Mouse (Mus musculus) intestine, postnatal 0 days (tissue): ENCODE measurements at regions not wholly inside any gene's neighbourhood (a gene's known extent, or its start where the extent isn't known, plus 50 kb on each side); places are given as distances from the start of the nearest gene placed in this dataset.

Experiments
- ATAC-seq: fragments of 200-750 bp; cut with Nextera tagmentation; 2 replicates; pipeline ENCODE4 v1.8.0; 2017; ENCODE audit warnings: mild to moderate bottlenecking, moderate TSS enrichment, moderate library complexity
- H3K27ac ChIP-seq: fragments of 300-500 bp; sonication (generic); 2 replicates; pipeline ENCODE4 v1.5.1; 2014; ENCODE audit warnings: mild to moderate bottlenecking, low read depth, low read length, moderate library complexity
- H3K27me3 ChIP-seq: fragments of 300-500 bp; sonication (generic); replicated peaks from 2 replicates; pipeline ENCODE4 v1.6.1; 2014; ENCODE audit warnings: low read length, mixed read lengths; ENCODE audit not compliant: control insufficient read depth, insufficient read depth
- H3K36me3 ChIP-seq: fragments of 300-500 bp; sonication (generic); 2 replicates; pipeline ENCODE4 v1.6.1; 2014; ENCODE audit warnings: mild to moderate bottlenecking, moderate library complexity; ENCODE audit not compliant: control insufficient read depth, insufficient read depth
- H3K4me1 ChIP-seq: fragments of 300-500 bp; sonication (generic); replicated peaks from 2 replicates; pipeline ENCODE4 v1.6.1; 2014; ENCODE audit warnings: antibody characterized with exemption, low read length, mixed read lengths; ENCODE audit not compliant: control insufficient read depth, insufficient read depth
- H3K4me2 ChIP-seq: fragments of 300-500 bp; sonication (generic); replicated peaks from 2 replicates; pipeline ENCODE4 v1.6.1; 2014; ENCODE audit warnings: low read depth, mild to moderate bottlenecking, moderate library complexity
- H3K4me3 ChIP-seq: fragments of 300-500 bp; sonication (generic); 2 replicates; pipeline ENCODE4 v1.5.1; 2014; ENCODE audit warnings: low read depth, low read length
- H3K9ac ChIP-seq: fragments of 300-500 bp; sonication (generic); 2 replicates; pipeline ENCODE4 v1.6.1; 2014; ENCODE audit warnings: mild to moderate bottlenecking, low read depth, low read length
- H3K9me3 ChIP-seq: fragments of 300-500 bp; sonication (generic); 2 replicates; pipeline ENCODE4 v1.6.1; 2016; ENCODE audit warnings: mixed run types; ENCODE audit not compliant: control insufficient read depth
- CTCF ChIP-seq: sonication (generic); IDR thresholded peaks from 2 replicates; pipeline ENCODE4 v1.5.1; 2016; ENCODE audit warnings: low read depth, mild to moderate bottlenecking, control low read depth, antibody characterized with exemption, moderate library complexity
- WGBS: fragments of 180-500 bp; shearing (Covaris S2); extraction: QIAGEN DNeasy Blood & Tissue Kit; methylation state at CpG from one replicate; pipeline ENCODE4 v1.1.7; 2014; 5-methylcytosine and 5-hydroxymethylcytosine counted together

DNA sequence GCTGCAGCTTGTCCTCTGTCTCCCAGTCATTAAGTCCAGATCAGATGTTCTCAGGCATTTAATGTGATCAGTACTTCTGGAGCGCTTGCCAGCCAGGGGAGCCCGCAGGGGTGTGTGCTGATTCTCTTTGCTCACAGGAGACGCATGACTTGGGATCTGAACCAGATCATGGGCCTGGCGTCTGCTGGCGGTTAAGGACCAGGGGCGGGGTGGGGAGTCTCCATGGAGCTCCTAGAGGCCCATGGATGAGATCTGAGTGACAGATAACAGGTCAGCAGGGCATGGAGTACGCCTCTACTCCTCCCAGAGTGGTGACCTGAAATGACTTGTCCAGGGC lies 136.7 kb upstream of the Hdac4 start:
- no peak for ATAC-seq
- no peak overlapping the region for H3K4me2 ChIP-seq
- H3K4me1 ChIP-seq, result no peaks in the 10 kb centered on the region
- no peaks in the 10 kb centered on the region for H3K36me3 ChIP-seq
- H3K27ac ChIP-seq, result no peak overlapping the region
- no peak for TF ChIP-seq CTCF
- 68% methylated on average over 7 of the region's 7 CpGs for WGBS
- no peak overlapping the region for H3K9ac ChIP-seq
- H3K9me3 ChIP-seq, result peaks cover 3% of the 10 kb centered on the region; the same call in 1 of the 2 replicates
- no peaks in the 10 kb centered on the region for H3K27me3 ChIP-seq
- no peak overlapping the region for H3K4me3 ChIP-seq

DNA sequence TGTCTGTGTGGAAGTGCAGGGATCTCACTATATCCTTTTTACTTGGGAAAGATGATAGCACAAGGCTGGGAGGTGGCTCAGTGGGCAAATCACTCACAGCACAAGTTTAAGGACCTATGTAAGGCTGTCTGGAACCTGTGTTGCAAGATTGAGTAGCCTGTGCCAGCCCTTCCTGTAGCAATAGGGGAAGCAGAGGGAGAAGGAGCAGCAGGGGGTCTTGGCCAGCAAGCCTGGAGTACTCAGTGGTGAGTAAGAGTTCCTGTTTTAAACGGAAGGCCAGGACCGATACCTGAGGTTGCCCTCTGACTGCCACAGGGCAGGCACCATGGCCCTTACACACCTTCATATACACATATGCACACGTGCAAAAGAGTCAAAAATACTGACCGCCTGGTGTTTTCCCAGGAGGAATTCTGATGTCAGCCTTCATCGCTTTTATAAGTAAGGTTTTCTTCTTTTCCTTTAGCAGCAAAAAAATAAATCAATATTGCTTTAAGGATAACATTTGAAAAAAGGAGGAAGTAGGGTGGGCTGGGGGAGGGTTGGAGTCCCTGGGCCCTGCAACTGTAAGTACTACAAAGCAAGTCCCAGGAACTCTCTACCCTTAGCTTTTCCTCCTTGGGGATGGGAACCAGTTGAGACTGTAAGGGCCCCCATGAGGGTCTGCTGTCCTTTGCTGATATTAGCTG lies 136.2 kb upstream of the Hdac4 start:
- no peak overlapping the region for H3K9ac ChIP-seq
- peaks cover 3% of the 10 kb centered on the region; the same call in 1 of the 2 replicates for H3K9me3 ChIP-seq
- no peak overlapping the region for H3K27ac ChIP-seq
- H3K4me3 ChIP-seq, result no peak overlapping the region
- H3K4me2 ChIP-seq, result no peak overlapping the region
- no peak for TF ChIP-seq CTCF
- H3K36me3 ChIP-seq, result no peaks in the 10 kb centered on the region
- no peak for ATAC-seq
- no peaks in the 10 kb centered on the region for H3K4me1 ChIP-seq
- WGBS, result 84% methylated on average over 5 of the region's 5 CpGs
- H3K27me3 ChIP-seq, result no peaks in the 10 kb centered on the region

DNA sequence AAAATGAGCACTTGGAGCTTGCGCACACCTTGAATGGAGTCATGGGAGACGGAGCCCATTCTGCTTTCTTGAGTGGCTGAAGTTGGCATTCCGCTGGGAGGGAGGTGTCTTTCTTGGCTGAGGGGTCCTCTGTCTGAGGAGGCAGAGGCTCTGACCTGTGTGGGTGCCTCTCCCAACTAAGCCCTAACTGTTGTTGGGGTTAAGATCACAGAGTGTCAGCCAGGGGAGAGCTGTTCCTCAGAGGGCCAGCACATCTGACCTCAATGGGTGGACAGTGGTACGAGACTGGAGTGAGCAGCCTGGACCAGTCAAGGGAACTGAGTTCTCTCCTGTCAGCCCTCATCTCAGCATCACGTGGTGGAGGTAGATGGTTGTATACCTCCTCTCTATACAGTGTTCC lies 134.7 kb upstream of the Hdac4 start:
- Histone ChIP-seq H3K9ac (no peak overlapping the region), H3K36me3 (no peaks in the 10 kb centered on the region), H3K27ac (no peak overlapping the region), H3K4me2 (no peak overlapping the region), H3K4me3 (no peak overlapping the region), H3K27me3 (no peaks in the 10 kb centered on the region), H3K9me3 (peaks cover 3% of the 10 kb centered on the region; the same call in 1 of the 2 replicates), H3K4me1 (no peaks in the 10 kb centered on the region)
- ATAC-seq, result no peak
- WGBS, result 62% methylated on average over 5 of the region's 5 CpGs
- no peak for TF ChIP-seq CTCF

DNA sequence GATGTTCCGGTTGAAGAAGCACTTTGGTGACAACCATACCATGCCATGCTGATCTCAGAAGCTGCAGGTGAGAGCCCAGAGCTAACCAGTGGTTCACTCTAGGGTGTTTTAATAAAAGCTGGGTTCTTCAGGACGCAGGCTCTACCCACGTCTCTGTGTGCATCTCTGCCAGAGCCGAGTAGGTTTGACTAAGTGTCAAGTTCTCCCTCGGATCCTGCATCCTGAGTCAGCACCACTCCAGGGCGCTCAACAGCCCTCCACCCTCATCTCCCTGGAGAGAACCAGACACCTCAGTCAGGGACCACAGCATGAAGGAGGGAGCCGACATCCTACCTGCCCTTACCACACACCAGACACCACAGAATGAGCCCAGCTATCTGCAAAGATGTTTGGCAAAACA lies 134.0 kb upstream of the Hdac4 start:
- no peak for ATAC-seq
- Histone ChIP-seq H3K4me1 (no peaks in the 10 kb centered on the region), H3K4me2 (no peak overlapping the region), H3K9me3 (peaks cover 3% of the 10 kb centered on the region; the same call in 1 of the 2 replicates), H3K36me3 (no peaks in the 10 kb centered on the region), H3K27ac (no peak overlapping the region), H3K27me3 (no peaks in the 10 kb centered on the region), H3K9ac (no peak overlapping the region), H3K4me3 (no peak overlapping the region)
- 61% methylated on average over 7 of the region's 7 CpGs for WGBS
- no peak for TF ChIP-seq CTCF

DNA sequence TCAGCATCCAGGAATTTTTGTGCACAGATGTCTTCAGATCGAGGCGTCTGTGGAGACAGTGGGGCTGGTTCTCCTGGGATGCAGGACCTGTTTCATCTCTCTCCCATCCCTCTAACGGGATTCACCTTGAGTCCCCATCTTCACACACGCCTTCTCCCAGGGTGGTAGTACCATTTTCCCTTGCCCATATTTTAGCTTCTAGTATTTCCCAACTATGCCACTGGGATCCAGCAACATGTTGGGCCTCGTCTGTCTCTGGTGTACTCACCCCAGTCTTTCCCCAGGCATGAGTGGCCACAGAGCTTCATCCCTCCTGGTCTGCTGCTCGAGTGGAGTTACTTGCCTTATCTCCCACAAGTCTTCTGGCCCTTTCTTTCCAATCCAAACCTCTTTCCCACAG lies 131.6 kb upstream of the Hdac4 start:
- no peak overlapping the region for H3K27ac ChIP-seq
- H3K4me2 ChIP-seq, result no peak overlapping the region
- H3K9ac ChIP-seq, result no peak overlapping the region
- H3K4me1 ChIP-seq, result no peaks in the 10 kb centered on the region
- no peaks in the 10 kb centered on the region for H3K36me3 ChIP-seq
- no peak for ATAC-seq
- no peaks in the 10 kb centered on the region for H3K9me3 ChIP-seq
- no peak overlapping the region for H3K4me3 ChIP-seq
- 87% methylated on average over 6 of the region's 6 CpGs for WGBS
- no peaks in the 10 kb centered on the region for H3K27me3 ChIP-seq
- TF ChIP-seq CTCF, result no peak

DNA sequence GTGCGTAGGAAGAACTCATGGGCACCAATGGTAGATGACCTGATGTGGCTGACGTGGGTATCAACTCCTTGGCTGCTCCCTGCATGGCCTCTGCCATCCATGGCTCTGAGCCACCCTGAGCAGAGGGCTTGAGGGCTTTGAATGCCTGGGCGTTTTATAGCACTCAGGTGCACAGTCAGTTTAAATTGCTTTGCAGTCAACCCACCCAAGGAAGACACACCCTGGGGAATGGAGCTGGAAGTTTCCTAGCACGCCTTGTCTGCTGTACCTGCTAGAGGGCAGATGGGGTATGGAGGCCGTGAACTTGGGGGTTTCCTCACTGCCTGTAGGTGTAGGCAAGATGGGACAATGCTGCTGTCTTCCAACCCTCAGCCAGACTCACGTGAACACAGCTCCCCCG lies 129.8 kb upstream of the Hdac4 start:
- no peak for ATAC-seq
- 72% methylated on average over 7 of the region's 7 CpGs for WGBS
- no peaks in the 10 kb centered on the region for H3K27me3 ChIP-seq

More for the DNA sequence above, 129.8 kb upstream of the Hdac4 start:
- Histone ChIP-seq H3K4me3 (no peak overlapping the region), H3K4me2 (no peak overlapping the region), H3K4me1 (no peaks in the 10 kb centered on the region), H3K27ac (no peak overlapping the region), H3K9me3 (no peaks in the 10 kb centered on the region), H3K9ac (no peak overlapping the region), H3K36me3 (no peaks in the 10 kb centered on the region)
- no peak for TF ChIP-seq CTCF
